Mouse (Mus musculus) ES-E14 (cell line): Measurements from ENCODE around the gene Nt5c2.

ENCODE experiments used
- CHD2 ChIP-seq: IDR thresholded peaks from 2 replicates; pipeline ENCODE4 v1.6.1; 2014; ENCODE audit warnings: mild to moderate bottlenecking, low read depth, low read length, inconsistent platforms
- HCFC1 ChIP-seq: IDR thresholded peaks from 2 replicates; pipeline ENCODE4 v1.6.1; 2012; ENCODE audit warnings: low read length, inconsistent platforms, borderline replicate concordance; ENCODE audit not compliant: insufficient read depth
- MAFK ChIP-seq: IDR thresholded peaks from 2 replicates; pipeline ENCODE4 v1.6.1; 2014; ENCODE audit warnings: mild to moderate bottlenecking, low read depth, low read length, inconsistent platforms; ENCODE audit not compliant: insufficient read depth
- ZC3H11A ChIP-seq: IDR thresholded peaks from 2 replicates; pipeline ENCODE4 v1.6.1; 2012; ENCODE audit warnings: low read depth, mild to moderate bottlenecking, inconsistent platforms, low read length, borderline replicate concordance
- ZNF384 ChIP-seq: IDR thresholded peaks from 2 replicates; pipeline ENCODE4 v1.6.1; 2012; ENCODE audit warnings: low read depth, low read length, inconsistent platforms

- TF ChIP-seq HCFC1 (no peak), MAFK (no peak), ZC3H11A (no peak), CHD2 (no peak), ZNF384 (no peak)
These were observed 143.9 kb downstream of the Nt5c2 start for GRCm38 (mm10) chr19:46871096-46871495.
